Mouse (Mus musculus): Measurements from ENCODE around the gene Zfp740. TPM values are rescaled to one million over a fixed set of nuclear protein-coding genes. Genes with fewer than 3 reads are reported as not detected.
"Not testable (repeated sequence)": the region's sequence is repeated elsewhere in the genome, so short reads cannot be mapped to it uniquely, and the experiment has no call there.

Gene Zfp740
- polyA plus RNA-seq (2014; fragmentation: Nextera tagmentation; extraction: Ambion mirVana), result 27.1 and 28.4 TPM in 2 replicates

- H3K4me3 ChIP-seq (ENCODE audit: control insufficient read depth in 1 of 2, insufficient read depth in 1 of 2, low read depth in 1 of 2, low read length in 2 of 2), result peak within 1 kb of the TSS; percentile 89 to 95
- H3K27ac ChIP-seq (replicated peaks in 1 of 2; ENCODE audit: control insufficient read depth in 1 of 2, insufficient read depth in 1 of 2, low read depth in 2 of 2, low read length in 2 of 2), result peak within 1 kb of the TSS; percentile 95 to 99
- H3K9ac ChIP-seq (ENCODE audit: low read length), result peak within 1 kb of the TSS; percentile 91
- peaks cover 11 to 30% of the 10 kb centered on the region in 2 experiments for H3K4me1 ChIP-seq (ENCODE audit: control insufficient read depth in 2 of 2, insufficient read depth in 2 of 2, low read length in 2 of 2)
- ATAC-seq (ENCODE audit: insufficient number of reproducible peaks, insufficient read depth, low FRiP score, low read depth), result peak; percentile 96
- H3K4me2 ChIP-seq (ENCODE audit: low read length), result peak within 1 kb of the TSS; percentile 67
- H3K36me3 ChIP-seq (ENCODE audit: control insufficient read depth, insufficient read depth, low read length), result peaks cover 40% of the 10 kb centered on the region
- under 1% methylated on average over 40 of the region's 68 CpGs for WGBS
- no peaks in the 10 kb centered on the region for H3K9me3 ChIP-seq (ENCODE audit: control insufficient read depth, low read length)
- H3K27me3 ChIP-seq (ENCODE audit: control insufficient read depth, insufficient read depth, low read length), result no peaks in the 10 kb centered on the region
Measured at GRCm38 (mm10) chr15:102202971-102203834, at the start of gene Zfp740. Zfp740 (plus strand) TSS chr15:102203249.

- not testable (repeated sequence) for H3K4me2 ChIP-seq (ENCODE audit: low read length); H3K4me1 ChIP-seq (ENCODE audit: control insufficient read depth in 2 of 2, insufficient read depth in 2 of 2, low read length in 2 of 2); H3K27me3 ChIP-seq (ENCODE audit: control insufficient read depth, insufficient read depth, low read length); H3K9me3 ChIP-seq (ENCODE audit: control insufficient read depth, low read length); H3K4me3 ChIP-seq (ENCODE audit: control insufficient read depth in 1 of 2, insufficient read depth in 1 of 2, low read depth in 1 of 2, low read length in 2 of 2); H3K36me3 ChIP-seq (ENCODE audit: control insufficient read depth, insufficient read depth, low read length); H3K27ac ChIP-seq (replicated peaks in 1 of 2; ENCODE audit: control insufficient read depth in 1 of 2, insufficient read depth in 1 of 2, low read depth in 2 of 2, low read length in 2 of 2); H3K9ac ChIP-seq (ENCODE audit: low read length); ATAC-seq (ENCODE audit: insufficient number of reproducible peaks, insufficient read depth, low FRiP score, low read depth)
- WGBS, result 90% methylated on average over 6 of the region's 6 CpGs
Measured at GRCm38 (mm10) chr15:102155006-102155405, 48.0 kb upstream of the Zfp740 start.

GRCm38 (mm10) chr15:102156836-102157235 is 46.2 kb upstream of the Zfp740 start:
- no peak overlapping the region for H3K4me2 ChIP-seq (ENCODE audit: low read length)
- H3K27me3 ChIP-seq (ENCODE audit: control insufficient read depth, insufficient read depth, low read length), result no peaks in the 10 kb centered on the region
- H3K9ac ChIP-seq (ENCODE audit: low read length), result no peak overlapping the region
- H3K27ac ChIP-seq (replicated peaks in 1 of 2; ENCODE audit: control insufficient read depth in 1 of 2, insufficient read depth in 1 of 2, low read depth in 2 of 2, low read length in 2 of 2), result no peak overlapping the region
- H3K4me1 ChIP-seq (ENCODE audit: control insufficient read depth in 2 of 2, insufficient read depth in 2 of 2, low read length in 2 of 2), result no peaks in the 10 kb centered on the region
- 42% methylated on average over 20 of the region's 20 CpGs for whole genome bisulfite sequencing
- ATAC-seq (ENCODE audit: insufficient number of reproducible peaks, insufficient read depth, low FRiP score, low read depth), result no peak
- H3K4me3 ChIP-seq (ENCODE audit: control insufficient read depth in 1 of 2, insufficient read depth in 1 of 2, low read depth in 1 of 2, low read length in 2 of 2), result no peak overlapping the region
- H3K36me3 ChIP-seq (ENCODE audit: control insufficient read depth, insufficient read depth, low read length), result no peaks in the 10 kb centered on the region
- H3K9me3 ChIP-seq (ENCODE audit: control insufficient read depth, low read length), result no peaks in the 10 kb centered on the region; the same call in 1 of the 2 replicates

- H3K27ac ChIP-seq (replicated peaks in 1 of 2; ENCODE audit: control insufficient read depth in 1 of 2, insufficient read depth in 1 of 2, low read depth in 2 of 2, low read length in 2 of 2), result no peak overlapping the region
- H3K4me1 ChIP-seq (ENCODE audit: control insufficient read depth in 2 of 2, insufficient read depth in 2 of 2, low read length in 2 of 2), result no peaks in the 10 kb centered on the region
- H3K4me3 ChIP-seq (ENCODE audit: control insufficient read depth in 1 of 2, insufficient read depth in 1 of 2, low read depth in 1 of 2, low read length in 2 of 2), result no peak overlapping the region
- H3K9ac ChIP-seq (ENCODE audit: low read length), result no peak overlapping the region
- 42% methylated on average over 25 of the region's 27 CpGs for WGBS
- no peaks in the 10 kb centered on the region for H3K36me3 ChIP-seq (ENCODE audit: control insufficient read depth, insufficient read depth, low read length)
- H3K9me3 ChIP-seq (ENCODE audit: control insufficient read depth, low read length), result no peaks in the 10 kb centered on the region
- no peak overlapping the region for H3K4me2 ChIP-seq (ENCODE audit: low read length)
- ATAC-seq (ENCODE audit: insufficient number of reproducible peaks, insufficient read depth, low FRiP score, low read depth), result no peak
- no peaks in the 10 kb centered on the region for H3K27me3 ChIP-seq (ENCODE audit: control insufficient read depth, insufficient read depth, low read length)
Measured at GRCm38 (mm10) chr15:102160415-102161060, 42.5 kb upstream of the Zfp740 start.

- Histone ChIP-seq H3K9ac (ENCODE audit: low read length) (no peak overlapping the region), H3K4me3 (ENCODE audit: control insufficient read depth in 1 of 2, insufficient read depth in 1 of 2, low read depth in 1 of 2, low read length in 2 of 2) (no peak overlapping the region), H3K27ac (replicated peaks in 1 of 2; ENCODE audit: control insufficient read depth in 1 of 2, insufficient read depth in 1 of 2, low read depth in 2 of 2, low read length in 2 of 2) (no peak overlapping the region), H3K27me3 (ENCODE audit: control insufficient read depth, insufficient read depth, low read length) (no peaks in the 10 kb centered on the region), H3K4me2 (ENCODE audit: low read length) (no peak overlapping the region), H3K9me3 (ENCODE audit: control insufficient read depth, low read length) (no peaks in the 10 kb centered on the region), H3K36me3 (ENCODE audit: control insufficient read depth, insufficient read depth, low read length) (no peaks in the 10 kb centered on the region), H3K4me1 (ENCODE audit: control insufficient read depth in 2 of 2, insufficient read depth in 2 of 2, low read length in 2 of 2) (peaks cover 6 to 9% of the 10 kb centered on the region in 2 experiments; a peak in 3 of 4 replicates)
- no peak for ATAC-seq (ENCODE audit: insufficient number of reproducible peaks, insufficient read depth, low FRiP score, low read depth)
- 42% methylated on average over 3 of the region's 3 CpGs for WGBS
Measured at GRCm38 (mm10) chr15:102163900-102164693, 39.0 kb upstream of the Zfp740 start.

GRCm38 (mm10) chr15:102165468-102166100 is 37.5 kb upstream of the Zfp740 start:
- ATAC-seq (ENCODE audit: insufficient number of reproducible peaks, insufficient read depth, low FRiP score, low read depth), result no peak
- no peaks in the 10 kb centered on the region for H3K27me3 ChIP-seq (ENCODE audit: control insufficient read depth, insufficient read depth, low read length)
- no peak overlapping the region for H3K27ac ChIP-seq (replicated peaks in 1 of 2; ENCODE audit: control insufficient read depth in 1 of 2, insufficient read depth in 1 of 2, low read depth in 2 of 2, low read length in 2 of 2)
- WGBS, result 47% methylated on average over 6 of the region's 6 CpGs
- H3K4me3 ChIP-seq (ENCODE audit: control insufficient read depth in 1 of 2, insufficient read depth in 1 of 2, low read depth in 1 of 2, low read length in 2 of 2), result no peak overlapping the region
- no peak overlapping the region for H3K9ac ChIP-seq (ENCODE audit: low read length)
- H3K4me2 ChIP-seq (ENCODE audit: low read length), result no peak overlapping the region
- H3K4me1 ChIP-seq (ENCODE audit: control insufficient read depth in 2 of 2, insufficient read depth in 2 of 2, low read length in 2 of 2), result peaks cover 6 to 9% of the 10 kb centered on the region in 2 experiments; a peak in 3 of 4 replicates
- no peaks in the 10 kb centered on the region for H3K36me3 ChIP-seq (ENCODE audit: control insufficient read depth, insufficient read depth, low read length)
- no peaks in the 10 kb centered on the region for H3K9me3 ChIP-seq (ENCODE audit: control insufficient read depth, low read length)

- no peak overlapping the region for H3K9ac ChIP-seq (ENCODE audit: low read length)
- no peak overlapping the region for H3K4me2 ChIP-seq (ENCODE audit: low read length)
- WGBS, result 39% methylated on average over 6 of the region's 6 CpGs
- H3K9me3 ChIP-seq (ENCODE audit: control insufficient read depth, low read length), result no peaks in the 10 kb centered on the region
- ATAC-seq (ENCODE audit: insufficient number of reproducible peaks, insufficient read depth, low FRiP score, low read depth), result no peak
- H3K27ac ChIP-seq (replicated peaks in 1 of 2; ENCODE audit: control insufficient read depth in 1 of 2, insufficient read depth in 1 of 2, low read depth in 2 of 2, low read length in 2 of 2), result peak overlapping the region; percentile 6 to 53
- no peak overlapping the region for H3K4me3 ChIP-seq (ENCODE audit: control insufficient read depth in 1 of 2, insufficient read depth in 1 of 2, low read depth in 1 of 2, low read length in 2 of 2)
- no peaks in the 10 kb centered on the region for H3K36me3 ChIP-seq (ENCODE audit: control insufficient read depth, insufficient read depth, low read length)
- no peaks in the 10 kb centered on the region for H3K27me3 ChIP-seq (ENCODE audit: control insufficient read depth, insufficient read depth, low read length)
- H3K4me1 ChIP-seq (ENCODE audit: control insufficient read depth in 2 of 2, insufficient read depth in 2 of 2, low read length in 2 of 2), result peaks cover 6 to 9% of the 10 kb centered on the region in 2 experiments; a peak in 3 of 4 replicates
Measured at GRCm38 (mm10) chr15:102167620-102168021, 35.4 kb upstream of the Zfp740 start.
